Mouse (Mus musculus) small intestine, adult 10 weeks (tissue): ENCODE results near the gene Rpap1. TPM values are rescaled to one million over a fixed set of nuclear protein-coding genes. Genes with fewer than 3 reads are reported as not detected.

Source experiments
- polyA plus RNA-seq: library from polyadenylated mRNA; stranded (reverse); fragments of 350-450 nt; fragmentation: Illumina TruSeq; extraction: RNeasy Lipid Tissue Mini Kit (QIAGEN cat#74804); gene quantifications from one replicate; pipeline ENCODE4 v1.2.3, GENCODE M21; 2014; ENCODE audit warnings: low replicate concordance

Rpap1 gene
- polyA plus RNA-seq, result 0.48 TPM

DNA sequence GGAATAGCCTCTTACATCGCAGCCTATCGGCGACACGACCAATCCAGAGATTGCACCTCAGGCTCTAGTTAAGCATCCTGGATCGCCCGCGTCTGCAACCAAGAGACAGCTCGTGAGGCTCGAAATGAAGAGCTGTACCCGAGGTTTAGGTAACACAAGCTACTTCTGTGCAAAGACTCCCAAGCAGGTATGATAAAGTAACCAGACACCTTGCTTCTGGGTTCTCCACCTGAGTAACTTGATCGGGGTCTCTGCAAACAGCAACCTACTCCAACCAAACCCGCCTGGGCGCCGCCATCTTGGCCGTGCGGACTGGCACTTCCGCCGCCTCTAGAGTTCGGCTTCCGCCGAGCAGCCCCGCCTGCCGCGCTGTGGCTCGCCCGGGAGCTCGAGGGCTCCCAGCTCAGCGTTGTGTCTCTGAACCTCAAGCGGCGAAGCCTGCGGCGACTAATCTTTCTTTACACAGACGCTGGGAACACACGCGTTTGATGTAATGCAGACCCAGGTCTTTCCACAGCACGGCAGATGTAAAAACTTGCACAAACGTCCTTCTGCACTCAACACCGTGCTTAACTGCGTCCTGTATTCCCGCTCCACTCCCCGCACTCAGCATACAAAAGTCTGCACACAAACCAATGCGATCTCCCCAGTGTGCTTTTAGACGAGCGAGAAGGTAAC lies at the start of gene Rpap1:
Rpap1 (minus strand) TSS at position 332 of the 678 bp plus-strand sequence.

DNA sequence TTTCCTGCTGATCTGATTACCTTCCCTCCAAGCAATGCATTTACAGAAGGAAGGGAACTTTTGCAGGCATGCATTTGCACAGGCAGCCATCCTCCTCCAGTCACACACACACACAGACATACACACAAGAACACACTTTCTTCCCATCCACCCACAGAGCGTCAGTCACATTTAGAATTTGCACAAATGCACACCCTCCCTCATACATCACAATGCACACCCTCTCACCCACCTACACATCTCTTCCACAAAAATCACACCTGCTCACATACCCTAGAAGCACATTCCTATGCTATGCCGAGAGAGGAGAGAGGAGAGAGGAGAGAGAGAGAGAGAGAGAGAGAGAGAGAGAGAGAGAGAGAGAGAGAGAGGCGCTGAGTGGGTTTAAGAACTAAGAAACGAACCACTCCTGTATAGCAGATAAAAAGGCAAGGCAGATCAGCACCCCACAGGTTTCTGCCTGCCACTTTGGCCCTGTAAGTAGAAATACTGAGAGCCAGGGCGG lies 10.0 kb upstream of the Rpap1 start, which contains the start of gene Tyro3:
Tyro3 (plus strand) TSS at position 455 of the 505 bp plus-strand sequence.

GRCm38 (mm10) chr2:119760251-119760650 lies 27.1 kb downstream of the Rpap1 start, which contains the start of gene Ltk:
Gene Ltk (minus strand): TSS chr2:119760431.

GRCm38 (mm10) chr2:119741581-119742411 lies 45.5 kb downstream of the Rpap1 start, which contains the start of gene Itpka:
Gene Itpka (plus strand): TSS chr2:119742337.

Other genes starting within 250 kb of the Rpap1 start
- 0.30 TPM for gene Exd1, start 239.9 kb downstream of the Rpap1 start, polyA plus RNA-seq
- 317 TPM for gene Chp1, start 239.8 kb downstream of the Rpap1 start, polyA plus RNA-seq
- gene Nusap1, start 169.2 kb downstream of the Rpap1 start, polyA plus RNA-seq, result 43.0 TPM
- gene Oip5, start 169.1 kb downstream of the Rpap1 start, polyA plus RNA-seq, result 18.3 TPM
- gene Ndufaf1, start 124.7 kb downstream of the Rpap1 start, polyA plus RNA-seq, result 55.0 TPM
- gene Rtf1, start 112.5 kb downstream of the Rpap1 start, polyA plus RNA-seq, result 18.2 TPM
- not detected for gene Itpka, start 45.2 kb downstream of the Rpap1 start, polyA plus RNA-seq
- not detected for gene Ltk, start 27.1 kb downstream of the Rpap1 start, polyA plus RNA-seq
- gene Tyro3, start 10.2 kb upstream of the Rpap1 start, polyA plus RNA-seq, result 0.15 TPM
- gene Mga, start 109.7 kb upstream of the Rpap1 start, polyA plus RNA-seq, result 21.5 TPM
- 1.1 TPM for gene Mapkbp1, start 185.2 kb upstream of the Rpap1 start, polyA plus RNA-seq
- not detected for gene Jmjd7, start 239.9 kb upstream of the Rpap1 start, polyA plus RNA-seq
- gene Gm28042, start 240.0 kb upstream of the Rpap1 start, polyA plus RNA-seq, result not detected
- 0.30 TPM for gene Pla2g4b, start 245.9 kb upstream of the Rpap1 start, polyA plus RNA-seq